Mouse (Mus musculus) telencephalon, adult 2 months (tissue): ENCODE results near the gene Ucp1.

Experiments
- DNase-seq: peaks from one replicate; pipeline ENCODE4 v3.0.0-alpha.2; 2011; ENCODE audit warnings: low read depth, low spot score

Ucp1 gene

GRCm38 (mm10) chr8:83331899-83332697 is 41.9 kb downstream of the Ucp1 start, which contains the start of gene Elmod2:
TSS of gene Elmod2 (minus strand) at chr8:83332486.
- DNase-seq = peak; percentile 82

DNA sequence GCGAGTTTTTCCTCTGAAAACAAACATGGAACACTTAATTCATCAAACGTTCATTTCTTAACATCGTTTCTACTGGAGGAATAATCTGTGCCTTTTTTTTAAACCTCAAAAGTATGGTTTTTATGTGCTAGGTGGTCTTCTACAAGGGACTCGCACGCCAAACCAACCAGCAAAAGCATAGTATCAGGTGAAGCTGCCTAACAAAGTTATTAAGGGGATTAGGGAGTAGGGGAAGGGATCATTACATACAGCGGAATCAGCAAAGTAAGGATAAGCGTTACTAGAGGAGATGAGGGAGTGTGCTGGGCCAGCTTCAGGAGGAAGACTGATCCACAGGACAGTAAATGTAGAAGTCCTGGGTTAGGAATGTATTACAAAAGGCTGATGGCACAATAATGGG is 42.7 kb downstream of the Ucp1 start:
- no peak for DNase-seq

DNA sequence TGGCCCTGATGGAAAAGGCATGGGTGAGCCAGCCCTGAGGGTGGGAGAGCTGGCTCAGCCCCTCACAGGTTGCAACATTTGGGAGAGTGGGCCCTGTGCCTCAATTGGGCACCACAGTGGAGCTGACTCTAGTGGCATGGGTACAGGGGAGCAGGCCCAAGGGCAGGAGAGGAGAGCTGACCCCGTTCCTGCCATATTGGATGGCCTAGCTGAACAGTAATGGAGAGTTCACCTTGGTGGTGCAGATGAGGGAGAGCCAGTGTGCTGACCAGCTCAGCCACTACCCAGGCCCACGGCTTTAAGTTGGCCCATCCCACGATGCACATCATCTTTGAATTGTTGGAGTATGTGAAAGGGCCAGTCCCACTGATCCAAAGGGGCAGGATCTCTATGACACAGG is 51.9 kb downstream of the Ucp1 start:
- DNase-seq = no peak

DNA sequence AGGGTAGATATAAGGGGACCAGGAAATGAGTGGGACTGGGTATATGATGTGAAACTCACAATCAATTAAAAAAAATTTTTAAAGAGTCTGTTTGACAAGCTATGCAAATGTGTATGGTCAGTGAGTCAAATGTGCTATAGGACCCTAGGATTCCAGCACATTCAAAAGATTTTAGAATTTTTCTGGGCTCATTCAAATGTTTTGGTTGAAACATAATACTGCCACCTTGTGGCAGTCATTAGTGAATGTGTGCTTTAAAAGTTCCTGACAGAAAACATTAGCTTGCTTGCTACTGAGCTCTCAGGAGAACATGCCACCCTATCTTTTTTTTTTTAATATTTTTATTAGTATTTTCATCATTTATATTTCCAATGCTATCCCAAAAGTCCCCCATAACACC is 52.5 kb downstream of the Ucp1 start:
- peak; percentile 21 for DNase-seq
